Mouse (Mus musculus): ENCODE results near the gene Ssh1.

- no peak for TF ChIP-seq CTCF (IDR thresholded peaks at IDR 0.05; ENCODE audit: extremely low read depth, insufficient read depth, insufficient read length, insufficient replicate concordance)
- TF ChIP-seq POLR2A (IDR thresholded peaks at IDR 0.05; ENCODE audit: low read depth, low read length), result no peak
Observed at GRCm38 (mm10) chr5:114007753-114008453, 14.2 kb upstream of the Ssh1 start.

All from spleen, adult 2 months (tissue).